Mouse (Mus musculus) stomach, postnatal 0 days (tissue): ENCODE measurements around the gene Dmbx1. TPM values are rescaled to one million over a fixed set of nuclear protein-coding genes. Genes with fewer than 3 reads are reported as not detected.

Experiments
- ATAC-seq: fragments of 200-750 bp; cut with Nextera tagmentation; 2 replicates; pipeline ENCODE4 v1.8.0; 2017; ENCODE audit not compliant: low FRiP score, low TSS enrichment
- DNase-seq: peaks from one replicate; pipeline ENCODE4 v3.0.0-alpha.2; 2016; ENCODE audit warnings: low spot score
- H3K27ac ChIP-seq: fragments of 300-500 bp; sonication (generic); replicated peaks from 2 replicates; pipeline ENCODE4 v1.5.1; 2014; ENCODE audit warnings: mild to moderate bottlenecking, control low read depth
- H3K27me3 ChIP-seq: fragments of 300-500 bp; sonication (generic); 2 replicates; pipeline ENCODE4 v1.6.1; 2014; ENCODE audit warnings: low read length; ENCODE audit not compliant: control insufficient read depth, insufficient read depth
- H3K36me3 ChIP-seq: fragments of 300-500 bp; sonication (generic); 2 replicates; pipeline ENCODE4 v1.6.1; 2014; ENCODE audit warnings: low read length, mixed read lengths; ENCODE audit not compliant: control insufficient read depth, insufficient read depth
- H3K4me1 ChIP-seq: fragments of 300-500 bp; sonication (generic); replicated peaks from 2 replicates; pipeline ENCODE4 v1.6.1; 2014; ENCODE audit warnings: antibody characterized with exemption; ENCODE audit not compliant: control insufficient read depth, insufficient read depth
- H3K4me2 ChIP-seq: fragments of 300-500 bp; sonication (generic); replicated peaks from 2 replicates; pipeline ENCODE4 v1.6.1; 2014; ENCODE audit warnings: low read depth, mild to moderate bottlenecking, control low read depth, moderate library complexity
- H3K4me3 ChIP-seq: fragments of 300-500 bp; sonication (generic); 2 replicates; pipeline ENCODE4 v1.5.1; 2014; ENCODE audit warnings: low read depth, low read length, control low read depth
- H3K9ac ChIP-seq: fragments of 300-500 bp; sonication (generic); 2 replicates; pipeline ENCODE4 v1.6.1; 2014; ENCODE audit warnings: mild to moderate bottlenecking, low read length, control low read depth, mixed read lengths
- H3K9me3 ChIP-seq: fragments of 300-500 bp; sonication (generic); 2 replicates; pipeline ENCODE4 v1.6.1; 2016; ENCODE audit warnings: low read length; ENCODE audit not compliant: control insufficient read depth
- CTCF ChIP-seq: IDR thresholded peaks from 2 replicates; pipeline ENCODE4 v1.5.1; 2016; ENCODE audit warnings: antibody characterized with exemption, low read depth, mild to moderate bottlenecking, moderate library complexity
- EP300 ChIP-seq: optimal IDR thresholded peaks from 2 replicates; pipeline ENCODE3; 2016; ENCODE audit warnings: antibody characterized with exemption
- WGBS: fragments of 180-500 bp; shearing (Covaris S2); extraction: QIAGEN DNeasy Blood & Tissue Kit; methylation state at CpG from one replicate; pipeline ENCODE4 v1.1.7; 2014; 5-methylcytosine and 5-hydroxymethylcytosine counted together
- polyA plus RNA-seq: library from polyadenylated mRNA; unstranded; fragments of >200 nt; fragmentation: Nextera tagmentation; extraction: Ambion mirVana; gene quantifications from 2 replicates; pipeline ENCODE4 v1.2.1, GENCODE M21; 2015

The Dmbx1 gene
- polyA plus RNA-seq, 1 experiment from 2014 or later: not detected

DNA sequence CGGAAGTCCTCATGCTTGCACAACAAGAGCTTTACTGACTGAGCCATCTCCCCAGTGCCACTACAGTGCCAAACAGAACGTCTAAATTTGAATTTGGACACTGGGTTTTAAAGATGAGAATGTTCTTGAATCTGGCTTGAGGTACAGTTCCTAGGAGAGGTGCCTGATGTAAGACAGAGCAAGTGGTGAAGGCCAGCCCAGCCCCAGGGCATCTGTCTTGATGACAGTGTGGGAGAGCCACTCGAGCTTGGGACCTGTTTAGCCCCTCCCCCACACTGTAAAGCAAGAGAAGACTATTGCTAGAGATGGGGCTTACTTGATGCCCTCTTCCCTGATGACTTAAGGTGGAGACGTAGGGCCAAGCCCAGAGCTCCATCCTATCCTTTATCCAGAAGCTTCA lies 57.5 kb downstream of the Dmbx1 start:
- H3K36me3 ChIP-seq: no peaks in the 10 kb centered on the region; the same call in 1 of the 2 replicates
- no peaks in the 10 kb centered on the region for H3K4me1 ChIP-seq
- H3K4me3 ChIP-seq: no peak overlapping the region
- H3K27ac ChIP-seq: no peak overlapping the region
- H3K4me2 ChIP-seq: no peak overlapping the region
- H3K9ac ChIP-seq: no peak overlapping the region
- DNase-seq (no peak), ATAC-seq (no peak)
- 45% methylated on average over 4 of the region's 4 CpGs for WGBS
- TF ChIP-seq CTCF (no peak), EP300 (no peak)
- H3K9me3 ChIP-seq: no peaks in the 10 kb centered on the region
- no peaks in the 10 kb centered on the region for H3K27me3 ChIP-seq

DNA sequence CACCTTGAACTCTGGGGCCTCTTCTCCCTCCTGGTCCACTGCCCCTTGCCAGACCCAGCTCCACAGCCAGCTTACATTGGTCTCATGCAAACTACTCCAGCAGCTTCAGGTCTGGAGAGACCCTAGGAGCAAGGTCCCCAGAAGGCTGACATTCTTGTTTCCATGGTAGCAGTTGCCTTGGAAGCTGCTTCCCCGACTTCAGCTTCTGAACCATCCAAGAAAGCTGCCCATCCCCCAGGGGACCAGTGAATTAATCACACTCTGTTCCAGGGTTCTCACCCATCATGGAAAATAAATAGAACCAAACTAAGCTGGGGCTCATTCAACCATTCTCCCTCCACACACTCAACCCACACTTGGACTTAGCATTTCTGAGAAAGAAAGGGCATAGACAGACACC lies 58.5 kb downstream of the Dmbx1 start:
- peaks cover 3% of the 10 kb centered on the region; the same call in 1 of the 2 replicates for H3K36me3 ChIP-seq
- ATAC-seq: no peak
- no peaks in the 10 kb centered on the region for H3K9me3 ChIP-seq
- DNase-seq: no peak
- H3K4me2 ChIP-seq: no peak overlapping the region
- H3K4me1 ChIP-seq: no peaks in the 10 kb centered on the region
- no peak overlapping the region for H3K4me3 ChIP-seq
- TF ChIP-seq CTCF: no peak
- TF ChIP-seq EP300: no peak
- WGBS: 13% methylated on average over 1 of the region's 1 CpGs
- no peak overlapping the region for H3K27ac ChIP-seq
- no peaks in the 10 kb centered on the region for H3K27me3 ChIP-seq
- no peak overlapping the region for H3K9ac ChIP-seq

DNA sequence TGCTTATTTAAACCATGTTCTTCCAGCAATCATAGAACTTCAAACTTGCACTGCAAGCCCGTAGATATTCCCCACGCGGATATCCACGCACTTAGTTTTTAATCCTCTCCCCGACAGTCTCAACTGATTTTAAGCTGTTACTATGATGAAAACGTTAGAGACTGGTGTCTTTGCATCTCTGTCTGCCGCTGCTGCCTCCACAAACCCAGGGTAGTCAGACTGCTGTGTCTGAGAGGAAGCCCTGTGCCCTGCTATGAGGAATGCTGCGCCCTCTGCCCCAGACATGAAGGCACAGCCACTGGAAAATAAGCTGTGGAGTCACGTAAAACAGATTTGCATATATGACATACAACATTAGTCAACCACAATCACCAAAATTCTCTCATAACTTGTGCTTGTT lies 60.9 kb downstream of the Dmbx1 start:
- DNase-seq: no peak
- H3K27me3 ChIP-seq: no peaks in the 10 kb centered on the region
- peaks cover 5% of the 10 kb centered on the region; the same call in 1 of the 2 replicates for H3K36me3 ChIP-seq
- WGBS: 52% methylated on average over 9 of the region's 9 CpGs
- no peak for ATAC-seq
- H3K4me2 ChIP-seq: no peak overlapping the region
- H3K4me1 ChIP-seq: no peaks in the 10 kb centered on the region
- TF ChIP-seq CTCF (no peak), EP300 (no peak)
- H3K27ac ChIP-seq: no peak overlapping the region
- no peaks in the 10 kb centered on the region for H3K9me3 ChIP-seq
- H3K4me3 ChIP-seq: no peak overlapping the region
- H3K9ac ChIP-seq: no peak overlapping the region

DNA sequence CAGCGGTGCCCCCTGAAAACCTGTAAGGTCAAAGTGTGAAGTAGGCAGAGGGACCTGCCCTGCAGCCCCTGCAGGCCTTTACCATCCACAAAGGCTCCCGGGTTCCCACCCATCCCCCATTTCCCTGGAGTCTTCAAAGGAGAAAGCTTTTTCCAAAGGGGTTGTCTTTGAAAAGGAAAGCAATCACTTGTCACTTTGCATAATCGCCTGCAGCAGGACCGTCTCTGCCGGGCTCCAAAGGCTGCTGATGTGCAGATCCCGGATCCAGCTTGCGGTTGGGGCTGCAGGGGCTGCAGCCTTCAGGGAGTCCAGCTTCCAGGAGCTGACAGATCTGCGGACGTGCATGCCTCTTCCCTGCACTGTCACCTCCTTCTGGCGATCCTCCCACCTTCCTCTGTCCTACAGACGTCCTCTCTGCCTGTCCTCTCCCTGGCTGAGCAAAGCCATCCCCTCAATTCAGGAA lies 61.5 kb downstream of the Dmbx1 start:
- no peak for ATAC-seq
- 14% methylated on average over 11 of the region's 11 CpGs for WGBS
- Histone ChIP-seq H3K4me2 (no peak overlapping the region), H3K4me1 (no peaks in the 10 kb centered on the region), H3K4me3 (no peak overlapping the region), H3K27me3 (no peaks in the 10 kb centered on the region), H3K36me3 (peaks cover 5% of the 10 kb centered on the region; the same call in 1 of the 2 replicates), H3K27ac (no peak overlapping the region), H3K9ac (no peak overlapping the region), H3K9me3 (no peaks in the 10 kb centered on the region)
- no peak for TF ChIP-seq EP300
- no peak for TF ChIP-seq CTCF
- no peak for DNase-seq

DNA sequence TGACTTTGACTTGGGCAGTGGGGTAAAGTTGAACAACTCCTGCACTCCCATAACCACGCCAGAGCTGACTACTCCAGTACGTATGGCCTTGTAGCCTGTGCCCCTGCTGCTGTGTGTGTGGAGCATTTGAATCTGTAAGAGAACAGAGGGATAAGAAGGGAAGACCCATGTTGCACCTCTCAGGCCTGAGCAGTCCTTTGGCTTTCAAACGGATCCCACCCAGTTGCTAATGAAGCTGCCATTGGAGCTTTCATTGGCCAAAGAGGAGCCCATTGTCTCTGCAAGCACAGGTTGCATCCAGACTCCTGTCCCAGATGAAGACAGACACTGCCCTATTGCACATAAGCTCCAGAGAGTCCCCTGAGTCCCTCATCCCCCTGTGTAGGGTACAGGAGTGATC lies 66.5 kb downstream of the Dmbx1 start:
- Histone ChIP-seq H3K36me3 (peaks cover 10% of the 10 kb centered on the region), H3K4me1 (no peaks in the 10 kb centered on the region), H3K27me3 (no peaks in the 10 kb centered on the region), H3K9me3 (no peaks in the 10 kb centered on the region), H3K27ac (no peak overlapping the region), H3K9ac (no peak overlapping the region), H3K4me2 (no peak overlapping the region), H3K4me3 (no peak overlapping the region)
- no peak for ATAC-seq
- TF ChIP-seq CTCF: no peak
- TF ChIP-seq EP300: no peak
- 90% methylated on average over 3 of the region's 3 CpGs for WGBS
- no peak for DNase-seq

DNA sequence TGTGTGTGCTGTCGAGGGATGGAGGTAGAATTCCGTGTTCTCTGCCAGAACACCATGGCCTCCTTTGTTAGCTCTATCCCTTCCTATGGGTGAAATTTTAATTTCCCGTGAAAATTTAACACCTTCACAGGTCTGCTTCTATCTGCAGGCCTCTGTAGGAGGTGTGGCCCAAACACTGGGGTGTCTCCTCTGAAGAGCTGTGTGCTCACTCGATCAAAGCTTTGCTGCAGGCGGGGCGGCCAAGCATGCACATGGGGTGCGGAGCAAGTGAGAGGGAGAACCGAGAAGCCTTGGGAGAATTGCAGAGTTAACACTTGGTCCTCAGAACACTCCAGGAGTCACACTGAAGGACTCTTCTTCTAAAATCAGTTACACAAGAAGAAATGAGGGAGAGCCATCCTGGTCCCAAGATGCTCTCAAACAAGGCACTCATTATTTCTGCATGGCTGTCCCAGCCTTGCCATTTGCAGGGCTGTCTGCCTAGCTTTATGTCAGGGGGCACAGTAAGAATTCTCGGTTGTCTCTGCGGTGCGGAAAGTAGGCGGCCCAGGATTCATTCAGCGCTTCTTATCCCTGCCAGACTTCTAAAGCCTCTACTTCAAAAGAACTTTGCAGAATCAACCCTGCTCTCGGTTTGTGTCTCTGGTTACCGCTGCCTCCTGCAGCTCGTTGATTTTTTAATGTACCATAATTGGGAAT lies 70.1 kb downstream of the Dmbx1 start:
- 54% methylated on average over 16 of the region's 16 CpGs for WGBS
- Histone ChIP-seq H3K27ac (no peak overlapping the region), H3K4me2 (no peak overlapping the region), H3K27me3 (no peaks in the 10 kb centered on the region), H3K4me3 (no peak overlapping the region), H3K36me3 (peaks cover 7% of the 10 kb centered on the region), H3K4me1 (no peaks in the 10 kb centered on the region), H3K9me3 (no peaks in the 10 kb centered on the region), H3K9ac (no peak overlapping the region)
- DNase-seq (no peak), ATAC-seq (no peak)
- TF ChIP-seq EP300 (no peak), CTCF (no peak)

Other genes starting within 250 kb of the Dmbx1 start
- gene Efcab14, start 202.2 kb downstream of the Dmbx1 start, polyA plus RNA-seq: 16.3 and 17.0 TPM in 2 replicates
- 0.21 TPM in 2 replicates for gene Tex38, start 158.9 kb downstream of the Dmbx1 start, polyA plus RNA-seq
- 30.4 and 30.6 TPM in 2 replicates for gene Atpaf1, start 155.1 kb downstream of the Dmbx1 start, polyA plus RNA-seq
- gene Mob3c, start 111.8 kb downstream of the Dmbx1 start, polyA plus RNA-seq: 7.5 and 8.1 TPM in 2 replicates
- gene Mknk1, start 100.7 kb downstream of the Dmbx1 start, polyA plus RNA-seq: 11.6 and 15.1 TPM in 2 replicates
- not detected in 2 replicates for gene Kncn, start 55.5 kb downstream of the Dmbx1 start, polyA plus RNA-seq
- not detected in 2 replicates for gene 6430628N08Rik, start 49.3 kb downstream of the Dmbx1 start, polyA plus RNA-seq
- 7.7 and 8.3 TPM in 2 replicates for gene Faah, start 78.0 kb upstream of the Dmbx1 start, polyA plus RNA-seq
- 11.4 and 11.9 TPM in 2 replicates for gene Nsun4, start 114.0 kb upstream of the Dmbx1 start, polyA plus RNA-seq
- gene Uqcrh, start 135.1 kb upstream of the Dmbx1 start, polyA plus RNA-seq: 571 and 591 TPM in 2 replicates
- 37.4 and 41.1 TPM in 2 replicates for gene Lrrc41, start 135.3 kb upstream of the Dmbx1 start, polyA plus RNA-seq
- gene Rad54l, start 183.8 kb upstream of the Dmbx1 start, polyA plus RNA-seq: 5.1 and 5.3 TPM in 2 replicates
- 26.6 and 29.6 TPM in 2 replicates for gene Pomgnt1, start 183.9 kb upstream of the Dmbx1 start, polyA plus RNA-seq
- gene Lurap1, start 211.4 kb upstream of the Dmbx1 start, polyA plus RNA-seq: 1.2 and 1.6 TPM in 2 replicates
- 319 and 330 TPM in 2 replicates for gene Tspan1, start 227.7 kb upstream of the Dmbx1 start, polyA plus RNA-seq
- gene 1700042G07Rik, start 233.4 kb upstream of the Dmbx1 start, polyA plus RNA-seq: not detected in 2 replicates
- gene Gm49337, start 233.5 kb upstream of the Dmbx1 start, polyA plus RNA-seq: not detected in 2 replicates